Mouse (Mus musculus) E14TG2a.4 (cell line): ENCODE data around the gene Itpr1.

ENCODE experiments used
- CTCF ChIP-seq: conservative IDR thresholded peaks from 2 replicates; pipeline ENCODE4 v1.5.1; 2014; ENCODE audit warnings: low read length
- NANOG ChIP-seq: IDR thresholded peaks from 2 replicates; pipeline ENCODE4 v1.6.1; 2014; ENCODE audit warnings: borderline replicate concordance, low read length, mixed read lengths
- POU5F1 ChIP-seq: IDR thresholded peaks from 2 replicates; pipeline ENCODE4 v1.6.1; 2014; ENCODE audit warnings: low read length, borderline replicate concordance

- no peak for TF ChIP-seq CTCF
- TF ChIP-seq NANOG, result no peak
- no peak for TF ChIP-seq POU5F1
These were observed 8.6 kb upstream of the Itpr1 start for GRCm38 (mm10) chr6:108204322-108204721.
